Mouse (Mus musculus): Measurements from ENCODE around the gene Tns4.

Gene Tns4

GRCm38 (mm10) chr11:99047643-99048042 lies 41.5 kb downstream of the Tns4 start:
- peak; percentile 50 to 53 for DNase-seq (ENCODE audit: low spot score in 2 of 2)

GRCm38 (mm10) chr11:99047120-99047519 lies 42.0 kb downstream of the Tns4 start:
- DNase-seq (ENCODE audit: low spot score in 2 of 2), result peak; percentile 87 to 92

GRCm38 (mm10) chr11:99045159-99045889 lies 43.8 kb downstream of the Tns4 start:
- DNase-seq (ENCODE audit: low spot score in 2 of 2), result no peak

GRCm38 (mm10) chr11:99044306-99044705 lies 44.8 kb downstream of the Tns4 start:
- peak in 1 of 2 experiments; percentile 56 for DNase-seq (ENCODE audit: low spot score in 2 of 2)

- DNase-seq (ENCODE audit: low spot score in 2 of 2), result no peak
These were observed 45.5 kb downstream of the Tns4 start for GRCm38 (mm10) chr11:99043632-99044031.

- peak; percentile 66 to 82 for DNase-seq (ENCODE audit: low spot score in 2 of 2)
These were observed 46.2 kb downstream of the Tns4 start for GRCm38 (mm10) chr11:99042834-99043431.

GRCm38 (mm10) chr11:99041841-99042780 lies 47.0 kb downstream of the Tns4 start:
- DNase-seq (ENCODE audit: low spot score in 2 of 2), result no peak

GRCm38 (mm10) chr11:99041051-99041729 lies 47.9 kb downstream of the Tns4 start, which contains the start of gene Igfbp4:
Gene Igfbp4, plus strand, starts transcription at chr11:99041244.
- DNase-seq (ENCODE audit: low spot score in 2 of 2), result peak; percentile 71 to 73

GRCm38 (mm10) chr11:99040346-99040974 lies 48.6 kb downstream of the Tns4 start:
- DNase-seq (ENCODE audit: low spot score in 2 of 2), result peak; percentile 44 to 65

GRCm38 (mm10) chr11:99039782-99040181 lies 49.3 kb downstream of the Tns4 start:
- DNase-seq (ENCODE audit: low spot score in 2 of 2), result peak; percentile 81 to 87

GRCm38 (mm10) chr11:99036254-99036653 lies 52.9 kb downstream of the Tns4 start:
- DNase-seq (ENCODE audit: low spot score in 2 of 2), result no peak

- no peak for DNase-seq (ENCODE audit: low spot score in 2 of 2)
These were observed 53.8 kb downstream of the Tns4 start for GRCm38 (mm10) chr11:99035350-99035749.

- no peak for DNase-seq (ENCODE audit: low spot score in 2 of 2)
These were observed 62.1 kb downstream of the Tns4 start for GRCm38 (mm10) chr11:99026899-99027440.

- DNase-seq (ENCODE audit: low spot score in 2 of 2), result no peak
These were observed 63.2 kb downstream of the Tns4 start for GRCm38 (mm10) chr11:99025878-99026277.

GRCm38 (mm10) chr11:99024468-99025134 lies 64.5 kb downstream of the Tns4 start:
- no peak for DNase-seq (ENCODE audit: low spot score in 2 of 2)

GRCm38 (mm10) chr11:99023500-99024467 lies 65.3 kb downstream of the Tns4 start, which contains the start of gene Top2a:
Gene Top2a, minus strand, starts transcription at chr11:99024189.
- peak; percentile 98 for DNase-seq (ENCODE audit: low spot score in 2 of 2)

- no peak for DNase-seq (ENCODE audit: low spot score in 2 of 2)
These were observed 66.0 kb downstream of the Tns4 start for GRCm38 (mm10) chr11:99023094-99023493.

- DNase-seq (ENCODE audit: low spot score in 2 of 2), result no peak
These were observed 66.6 kb downstream of the Tns4 start for GRCm38 (mm10) chr11:99022384-99022933.

- no peak for DNase-seq (ENCODE audit: low spot score in 2 of 2)
These were observed 69.3 kb downstream of the Tns4 start for GRCm38 (mm10) chr11:99019844-99020243.

Data from heart, adult 9 months (tissue).